Mouse (Mus musculus): ENCODE data around the gene Bcl3.

- TF ChIP-seq CTCF (IDR thresholded peaks at IDR 0.05; ENCODE audit: low read depth, low read length) (no peak), EP300 (IDR thresholded peaks at IDR 0.05; ENCODE audit: insufficient read depth, low read depth, low read length) (no peak), POLR2A (IDR thresholded peaks at IDR 0.05; ENCODE audit: insufficient read depth, low read length) (no peak)
Observed at GRCm38 (mm10) chr7:19871137-19871621, 48.6 kb upstream of the Bcl3 start.

All from ES-Bruce4 (cell line).